Mouse (Mus musculus): Measurements from ENCODE around the gene Ncan. TPM values are rescaled to one million over a fixed set of nuclear protein-coding genes. Genes with fewer than 3 reads are reported as not detected.

Gene Ncan
- polyA plus RNA-seq, 1 experiment from 2014 or later = 2.0 TPM

GRCm38 (mm10) chr8:70104506-70104905 is 16.2 kb downstream of the Ncan start:
- Histone ChIP-seq H3K27me3 (peaks cover 26% of the 10 kb centered on the region), H3K36me3 (no peaks in the 10 kb centered on the region), H3K9ac (no peak overlapping the region), H3K27ac (no peak overlapping the region), H3K9me3 (no peaks in the 10 kb centered on the region), H3K4me1 (no peaks in the 10 kb centered on the region), H3K4me2 (no peak overlapping the region), H3K4me3 (no peak overlapping the region)
- no peak for ATAC-seq (ENCODE audit: insufficient number of reproducible peaks, insufficient read depth, low FRiP score, low TSS enrichment, low read depth)
- WGBS = 20% methylated on average over 6 of the region's 6 CpGs

- peaks cover 11% of the 10 kb centered on the region for H3K27me3 ChIP-seq
- 83% methylated on average over 8 of the region's 8 CpGs for WGBS
- ATAC-seq (ENCODE audit: insufficient number of reproducible peaks, insufficient read depth, low FRiP score, low TSS enrichment, low read depth) = no peak
- no peaks in the 10 kb centered on the region; the same call in 1 of the 2 replicates for H3K9me3 ChIP-seq
- no peak overlapping the region for H3K27ac ChIP-seq
- H3K4me2 ChIP-seq = no peak overlapping the region
- H3K4me3 ChIP-seq = no peak overlapping the region
- no peaks in the 10 kb centered on the region for H3K4me1 ChIP-seq
- H3K36me3 ChIP-seq = no peaks in the 10 kb centered on the region
- H3K9ac ChIP-seq = no peak overlapping the region
These were observed 20.4 kb downstream of the Ncan start for GRCm38 (mm10) chr8:70100241-70100640.

GRCm38 (mm10) chr8:70099276-70099675 is 21.4 kb downstream of the Ncan start:
- Histone ChIP-seq H3K27ac (no peak overlapping the region), H3K36me3 (no peaks in the 10 kb centered on the region), H3K27me3 (peaks cover 11% of the 10 kb centered on the region), H3K9me3 (no peaks in the 10 kb centered on the region; the same call in 1 of the 2 replicates), H3K4me2 (no peak overlapping the region), H3K4me3 (no peak overlapping the region), H3K9ac (no peak overlapping the region), H3K4me1 (no peaks in the 10 kb centered on the region)
- ATAC-seq (ENCODE audit: insufficient number of reproducible peaks, insufficient read depth, low FRiP score, low TSS enrichment, low read depth) = no peak
- 76% methylated on average over 8 of the region's 8 CpGs for WGBS

- ATAC-seq (ENCODE audit: insufficient number of reproducible peaks, insufficient read depth, low FRiP score, low TSS enrichment, low read depth) = no peak
- Histone ChIP-seq H3K9ac (no peak overlapping the region), H3K4me2 (no peak overlapping the region), H3K36me3 (no peaks in the 10 kb centered on the region), H3K27ac (no peak overlapping the region), H3K4me1 (peaks cover 7% of the 10 kb centered on the region), H3K4me3 (no peak overlapping the region), H3K27me3 (peaks cover 59% of the 10 kb centered on the region), H3K9me3 (no peaks in the 10 kb centered on the region; the same call in 1 of the 2 replicates)
- 49% methylated on average over 8 of the region's 8 CpGs for whole genome bisulfite sequencing
These were observed 27.9 kb downstream of the Ncan start for GRCm38 (mm10) chr8:70092786-70093185.

GRCm38 (mm10) chr8:70089296-70089960 is 31.2 kb downstream of the Ncan start:
- Histone ChIP-seq H3K36me3 (no peaks in the 10 kb centered on the region), H3K27me3 (peaks cover 85% of the 10 kb centered on the region), H3K4me2 (no peak overlapping the region), H3K9me3 (no peaks in the 10 kb centered on the region), H3K27ac (no peak overlapping the region), H3K9ac (no peak overlapping the region), H3K4me1 (peaks cover 13% of the 10 kb centered on the region), H3K4me3 (no peak overlapping the region)
- no peak for ATAC-seq (ENCODE audit: insufficient number of reproducible peaks, insufficient read depth, low FRiP score, low TSS enrichment, low read depth)
- 62% methylated on average over 9 of the region's 9 CpGs for WGBS

GRCm38 (mm10) chr8:70087836-70088650 is 32.6 kb downstream of the Ncan start:
- Histone ChIP-seq H3K9ac (peak overlapping the region; percentile 66), H3K4me1 (peaks cover 27% of the 10 kb centered on the region), H3K27ac (no peak overlapping the region), H3K27me3 (peaks cover 94% of the 10 kb centered on the region), H3K9me3 (no peaks in the 10 kb centered on the region), H3K36me3 (no peaks in the 10 kb centered on the region), H3K4me2 (peak overlapping the region; percentile 81), H3K4me3 (peak overlapping the region; percentile 46)
- peak; percentile 74; the same call in 1 of the 2 replicates for ATAC-seq (ENCODE audit: insufficient number of reproducible peaks, insufficient read depth, low FRiP score, low TSS enrichment, low read depth)
- 5% methylated on average over 56 of the region's 56 CpGs for WGBS

- Histone ChIP-seq H3K4me2 (peak overlapping the region; percentile 81; the same call in 1 of the 2 replicates), H3K4me1 (peaks cover 27% of the 10 kb centered on the region), H3K4me3 (0 out of 2 replicates have a peak overlapping the region, but pooled peaks have one; percentile 46), H3K9ac (no peak overlapping the region), H3K36me3 (no peaks in the 10 kb centered on the region), H3K27me3 (peaks cover 100% of the 10 kb centered on the region), H3K9me3 (no peaks in the 10 kb centered on the region), H3K27ac (no peak overlapping the region)
- WGBS = 5% methylated on average over 7 of the region's 7 CpGs
- no peak for ATAC-seq (ENCODE audit: insufficient number of reproducible peaks, insufficient read depth, low FRiP score, low TSS enrichment, low read depth)
These were observed 33.4 kb downstream of the Ncan start for GRCm38 (mm10) chr8:70087237-70087636.

- Histone ChIP-seq H3K27ac (no peak overlapping the region), H3K4me2 (no peak overlapping the region), H3K9ac (no peak overlapping the region), H3K4me3 (no peak overlapping the region), H3K27me3 (peaks cover 97% of the 10 kb centered on the region), H3K36me3 (no peaks in the 10 kb centered on the region), H3K4me1 (peaks cover 27% of the 10 kb centered on the region), H3K9me3 (no peaks in the 10 kb centered on the region)
- ATAC-seq (ENCODE audit: insufficient number of reproducible peaks, insufficient read depth, low FRiP score, low TSS enrichment, low read depth) = no peak
- 36% methylated on average over 1 of the region's 1 CpGs for WGBS
These were observed 34.5 kb downstream of the Ncan start for GRCm38 (mm10) chr8:70086151-70086550.

- 2% methylated on average over 71 of the region's 71 CpGs for WGBS
- no peak for ATAC-seq (ENCODE audit: insufficient number of reproducible peaks, insufficient read depth, low FRiP score, low TSS enrichment, low read depth)
- no peaks in the 10 kb centered on the region for H3K9me3 ChIP-seq
- H3K4me2 ChIP-seq = peak overlapping the region; percentile 85
- peak overlapping the region; percentile 45 for H3K4me3 ChIP-seq
- H3K27ac ChIP-seq = no peak overlapping the region
- peak overlapping the region; percentile 61 for H3K9ac ChIP-seq
- H3K36me3 ChIP-seq = no peaks in the 10 kb centered on the region
- H3K4me1 ChIP-seq = peaks cover 27% of the 10 kb centered on the region
- peaks cover 80% of the 10 kb centered on the region for H3K27me3 ChIP-seq
These were observed 36.2 kb downstream of the Ncan start for GRCm38 (mm10) chr8:70084191-70085065.

- H3K9me3 ChIP-seq = no peaks in the 10 kb centered on the region
- peaks cover 26% of the 10 kb centered on the region for H3K4me1 ChIP-seq
- WGBS = under 1% methylated on average over 26 of the region's 26 CpGs
- no peak within 1 kb of the TSS for H3K27ac ChIP-seq
- H3K9ac ChIP-seq = peak within 1 kb of the TSS; percentile 61
- 0 out of 2 replicates have a peak, but pooled peaks cover 1% of the 10 kb centered on the region for H3K36me3 ChIP-seq
- H3K27me3 ChIP-seq = peaks cover 68% of the 10 kb centered on the region
- peak within 1 kb of the TSS; percentile 45 for H3K4me3 ChIP-seq
- ATAC-seq (ENCODE audit: insufficient number of reproducible peaks, insufficient read depth, low FRiP score, low TSS enrichment, low read depth) = no peak
- peak within 1 kb of the TSS; percentile 85 for H3K4me2 ChIP-seq
These were observed 37.4 kb downstream of the Ncan start, which contains the start of gene Hapln4 for GRCm38 (mm10) chr8:70083285-70083684. Gene Hapln4, plus strand, starts transcription at chr8:70083457.

GRCm38 (mm10) chr8:70081976-70082375 is 38.7 kb downstream of the Ncan start:
- WGBS = 96% methylated on average over 2 of the region's 2 CpGs
- no peaks in the 10 kb centered on the region for H3K9me3 ChIP-seq
- H3K4me3 ChIP-seq = no peak overlapping the region
- H3K4me2 ChIP-seq = no peak overlapping the region
- no peak overlapping the region for H3K27ac ChIP-seq
- ATAC-seq (ENCODE audit: insufficient number of reproducible peaks, insufficient read depth, low FRiP score, low TSS enrichment, low read depth) = no peak
- H3K27me3 ChIP-seq = peaks cover 55% of the 10 kb centered on the region
- peaks cover 19% of the 10 kb centered on the region for H3K4me1 ChIP-seq
- 0 out of 2 replicates have a peak, but pooled peaks cover 3% of the 10 kb centered on the region for H3K36me3 ChIP-seq
- no peak overlapping the region for H3K9ac ChIP-seq
